Mouse (Mus musculus): Measurements from ENCODE around the gene Pisd. TPM values are rescaled to one million over a fixed set of nuclear protein-coding genes. Genes with fewer than 3 reads are reported as not detected.

The Pisd gene
- polyA plus RNA-seq, 1 experiment from 2014 or later = 78.0 TPM

DNA sequence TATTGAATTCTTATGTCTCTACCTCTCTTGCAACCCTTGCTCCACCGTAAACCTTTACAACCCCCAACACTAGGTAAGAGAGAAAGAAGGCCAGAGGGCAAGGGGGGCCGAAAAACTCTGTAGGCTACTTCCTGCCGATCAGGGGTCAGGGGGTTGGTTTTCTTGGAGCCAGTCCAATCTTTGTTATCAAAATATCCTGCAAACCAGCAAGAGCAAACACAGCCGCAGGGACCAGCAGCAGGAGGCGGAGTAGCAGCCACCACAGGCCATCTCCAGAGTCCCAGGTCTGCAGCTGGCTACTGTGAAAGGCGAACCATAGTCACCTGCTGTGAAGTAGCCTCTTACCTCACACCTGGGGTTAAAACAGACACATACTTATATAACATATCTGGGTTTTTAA is 66.5 kb downstream of the Pisd start:
- Histone ChIP-seq H3K4me3 (no peak overlapping the region), H3K27me3 (replicated peaks) (no peaks in the 10 kb centered on the region), H3K4me1 (no peaks in the 10 kb centered on the region), H3K9me3 (no peaks in the 10 kb centered on the region), H3K27ac (no peak overlapping the region), H3K4me2 (replicated peaks) (no peak overlapping the region), H3K36me3 (no peaks in the 10 kb centered on the region), H3K9ac (no peak overlapping the region)
- WGBS = 71% methylated on average over 6 of the region's 6 CpGs
- ATAC-seq (ENCODE audit: low FRiP score, low read depth) = no peak

GRCm38 (mm10) chr5:32717726-32718125 is 67.7 kb downstream of the Pisd start:
- Histone ChIP-seq H3K36me3 (no peaks in the 10 kb centered on the region), H3K9ac (no peak overlapping the region), H3K27ac (no peak overlapping the region), H3K4me1 (0 out of 2 replicates have a peak, but pooled peaks cover 3% of the 10 kb centered on the region), H3K27me3 (replicated peaks) (no peaks in the 10 kb centered on the region), H3K4me2 (replicated peaks) (no peak overlapping the region), H3K9me3 (no peaks in the 10 kb centered on the region), H3K4me3 (no peak overlapping the region)
- no peak for ATAC-seq (ENCODE audit: low FRiP score, low read depth)
- 63% methylated on average over 1 of the region's 1 CpGs for WGBS

- 0 out of 2 replicates have a peak, but pooled peaks cover 3% of the 10 kb centered on the region for H3K4me1 ChIP-seq
- no peaks in the 10 kb centered on the region for H3K36me3 ChIP-seq
- no peaks in the 10 kb centered on the region for H3K27me3 ChIP-seq (replicated peaks)
- peak overlapping the region; percentile 54 for H3K9ac ChIP-seq
- peak overlapping the region; percentile 43; the same call in 1 of the 2 replicates for H3K27ac ChIP-seq
- WGBS = under 1% methylated on average over 55 of the region's 55 CpGs
- peak; percentile 99 for ATAC-seq (ENCODE audit: low FRiP score, low read depth)
- peak overlapping the region; percentile 71 for H3K4me2 ChIP-seq (replicated peaks)
- H3K9me3 ChIP-seq = no peaks in the 10 kb centered on the region
- peak overlapping the region; percentile 58 for H3K4me3 ChIP-seq
Measured at GRCm38 (mm10) chr5:32713703-32714467, 71.6 kb downstream of the Pisd start.

GRCm38 (mm10) chr5:32713042-32713702 is 72.3 kb downstream of the Pisd start:
- no peaks in the 10 kb centered on the region for H3K36me3 ChIP-seq
- H3K4me2 ChIP-seq (replicated peaks) = peak overlapping the region; percentile 71
- peak overlapping the region; percentile 43; the same call in 1 of the 2 replicates for H3K27ac ChIP-seq
- 18% methylated on average over 2 of the region's 2 CpGs for WGBS
- peak overlapping the region; percentile 54 for H3K9ac ChIP-seq
- no peaks in the 10 kb centered on the region for H3K9me3 ChIP-seq
- H3K4me1 ChIP-seq = 0 out of 2 replicates have a peak, but pooled peaks cover 3% of the 10 kb centered on the region
- H3K27me3 ChIP-seq (replicated peaks) = no peaks in the 10 kb centered on the region
- peak; percentile 60 for ATAC-seq (ENCODE audit: low FRiP score, low read depth)
- H3K4me3 ChIP-seq = peak overlapping the region; percentile 58

DNA sequence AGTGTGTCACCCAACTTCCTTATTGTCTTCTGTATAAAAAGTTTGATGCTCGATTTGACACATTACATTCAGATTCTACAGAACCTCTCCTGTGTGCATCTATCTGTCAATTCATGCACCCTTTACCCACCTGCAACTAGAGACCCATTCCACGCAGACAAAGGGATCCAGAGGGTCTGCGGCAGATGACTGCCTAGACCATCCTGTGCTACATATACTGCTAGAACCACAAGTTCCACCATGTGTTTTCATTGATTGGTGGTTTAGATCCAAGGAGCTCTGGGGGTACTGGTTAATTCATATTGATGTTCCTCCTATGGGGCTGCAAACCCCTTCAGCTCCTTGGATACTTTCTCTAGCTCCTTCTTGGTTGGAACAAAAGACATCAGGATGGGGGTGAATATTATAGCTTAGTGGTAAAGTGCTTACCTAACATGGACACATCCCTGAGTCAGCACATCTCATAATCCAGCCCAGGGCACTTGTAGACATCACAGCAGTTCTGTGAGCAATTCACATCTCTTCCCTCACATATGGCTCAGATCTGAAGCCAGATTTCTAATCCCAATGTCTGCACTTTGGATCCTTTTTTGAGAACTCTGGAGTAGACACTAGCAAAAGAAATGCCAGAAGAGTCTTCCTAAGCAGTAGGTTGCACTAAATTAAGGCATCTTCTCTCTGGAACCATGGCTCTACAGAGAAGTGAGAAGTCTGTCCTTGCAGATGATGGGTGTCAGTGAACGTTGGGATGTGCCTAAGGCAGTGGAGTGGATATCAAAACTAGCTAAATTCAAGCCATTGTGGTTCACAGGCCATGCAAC is 73.0 kb downstream of the Pisd start:
- H3K9ac ChIP-seq = no peak overlapping the region
- WGBS = 67% methylated on average over 4 of the region's 4 CpGs
- H3K4me2 ChIP-seq (replicated peaks) = peak overlapping the region; percentile 71
- 0 out of 2 replicates have a peak, but pooled peaks cover 3% of the 10 kb centered on the region for H3K4me1 ChIP-seq
- H3K36me3 ChIP-seq = no peaks in the 10 kb centered on the region
- no peaks in the 10 kb centered on the region for H3K27me3 ChIP-seq (replicated peaks)
- no peak for ATAC-seq (ENCODE audit: low FRiP score, low read depth)
- H3K9me3 ChIP-seq = no peaks in the 10 kb centered on the region
- H3K4me3 ChIP-seq = no peak overlapping the region
- H3K27ac ChIP-seq = no peak overlapping the region

DNA sequence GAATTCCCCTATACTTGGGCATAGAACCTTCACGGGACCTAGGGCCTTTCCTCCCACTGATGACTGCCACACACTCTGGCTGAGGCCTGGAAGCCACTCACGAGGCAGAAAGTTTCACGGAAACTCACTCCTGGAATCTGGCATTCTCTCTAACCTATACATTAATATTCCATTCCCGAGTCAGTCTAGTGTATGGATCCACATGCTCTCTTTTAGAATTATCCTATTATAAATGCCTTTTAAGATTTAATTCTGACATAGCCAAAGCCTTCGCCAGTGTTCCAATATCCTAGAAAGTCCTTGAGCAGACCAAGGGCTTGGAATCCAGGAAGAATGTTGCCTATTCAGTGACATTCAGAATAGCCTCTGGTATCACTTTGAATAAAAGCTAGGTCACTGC is 74.0 kb downstream of the Pisd start:
- H3K9me3 ChIP-seq = no peaks in the 10 kb centered on the region
- no peaks in the 10 kb centered on the region for H3K36me3 ChIP-seq
- no peaks in the 10 kb centered on the region for H3K27me3 ChIP-seq (replicated peaks)
- H3K4me2 ChIP-seq (replicated peaks) = no peak overlapping the region
- H3K4me3 ChIP-seq = no peak overlapping the region
- no peak for ATAC-seq (ENCODE audit: low FRiP score, low read depth)
- WGBS = 80% methylated on average over 5 of the region's 5 CpGs
- no peak overlapping the region for H3K27ac ChIP-seq
- no peak overlapping the region for H3K9ac ChIP-seq
- H3K4me1 ChIP-seq = 0 out of 2 replicates have a peak, but pooled peaks cover 3% of the 10 kb centered on the region

- H3K9me3 ChIP-seq = no peaks in the 10 kb centered on the region
- no peak overlapping the region for H3K4me2 ChIP-seq (replicated peaks)
- no peaks in the 10 kb centered on the region for H3K4me1 ChIP-seq
- no peak for ATAC-seq (ENCODE audit: low FRiP score, low read depth)
- H3K36me3 ChIP-seq = no peaks in the 10 kb centered on the region
- WGBS = 80% methylated on average over 2 of the region's 2 CpGs
- no peak overlapping the region for H3K27ac ChIP-seq
- H3K27me3 ChIP-seq (replicated peaks) = no peaks in the 10 kb centered on the region
- no peak overlapping the region for H3K9ac ChIP-seq
- H3K4me3 ChIP-seq = no peak overlapping the region
Measured at GRCm38 (mm10) chr5:32706226-32706780, 79.1 kb downstream of the Pisd start.

GRCm38 (mm10) chr5:32697208-32697867 is 88.1 kb downstream of the Pisd start:
- 75% methylated on average over 5 of the region's 5 CpGs for WGBS

DNA sequence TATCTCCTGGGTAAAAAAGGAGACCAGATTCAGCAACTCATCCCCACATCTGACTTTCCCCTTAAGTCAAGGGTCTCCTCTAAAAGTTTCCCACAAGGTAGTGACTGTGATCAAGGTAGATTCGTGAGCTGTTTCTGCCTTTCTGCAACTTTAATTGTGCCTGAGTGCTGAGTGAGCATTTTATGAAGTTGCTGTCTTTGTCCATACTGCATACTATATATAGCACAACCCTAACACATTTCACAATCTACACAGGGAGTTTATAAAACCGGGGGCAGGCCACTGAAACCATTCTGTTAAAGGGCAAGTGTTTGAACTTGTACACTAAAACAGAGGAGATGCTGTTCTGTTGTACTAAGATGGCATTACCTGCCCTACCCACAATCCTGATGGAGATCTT is 92.0 kb downstream of the Pisd start:
- H3K9ac ChIP-seq = no peak overlapping the region
- H3K4me1 ChIP-seq = no peaks in the 10 kb centered on the region
- no peaks in the 10 kb centered on the region for H3K36me3 ChIP-seq
- H3K27me3 ChIP-seq (replicated peaks) = no peaks in the 10 kb centered on the region
- no peak overlapping the region for H3K4me3 ChIP-seq
- no peak overlapping the region for H3K27ac ChIP-seq
- no peak overlapping the region for H3K4me2 ChIP-seq (replicated peaks)
- 64% methylated on average over 2 of the region's 2 CpGs for WGBS
- no peak for ATAC-seq (ENCODE audit: low FRiP score, low read depth)
- no peaks in the 10 kb centered on the region for H3K9me3 ChIP-seq

More at GRCm38 (mm10) chr5:32697208-32697867, 88.1 kb downstream of the Pisd start:
- Histone ChIP-seq H3K9ac (no peak overlapping the region), H3K4me3 (no peak overlapping the region), H3K9me3 (no peaks in the 10 kb centered on the region), H3K4me2 (replicated peaks) (no peak overlapping the region), H3K27ac (no peak overlapping the region), H3K36me3 (no peaks in the 10 kb centered on the region), H3K4me1 (no peaks in the 10 kb centered on the region), H3K27me3 (replicated peaks) (no peaks in the 10 kb centered on the region)
- ATAC-seq (ENCODE audit: low FRiP score, low read depth) = no peak

All from neural tube, embryonic 12.5 days (tissue).